ENCODE assay signal across 8 mouse cellular contexts in the genomic region with DNA sequence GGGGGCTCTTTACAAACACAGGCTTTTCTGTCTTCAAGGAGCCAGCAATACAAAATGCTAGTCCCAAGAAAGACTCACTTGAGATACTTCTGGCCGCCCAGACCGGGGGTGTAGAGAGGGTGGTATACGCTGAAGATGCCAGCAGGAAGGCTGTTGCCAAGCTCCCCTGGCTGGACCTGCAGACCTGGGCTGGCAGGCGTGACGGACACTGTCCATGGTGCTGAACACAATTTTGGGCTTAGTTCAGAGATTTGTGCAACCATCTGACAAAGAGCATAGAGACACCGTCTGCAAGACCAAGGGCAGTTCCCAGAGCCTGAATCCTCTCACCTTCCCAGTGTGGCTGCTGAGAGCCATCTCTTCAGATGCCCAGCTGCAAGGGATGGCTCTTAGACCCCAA. TPM values are rescaled to one million over a fixed set of nuclear protein-coding genes. Genes with fewer than 3 reads are reported as not detected.
DNase-seq lines count a peak whose midpoint lies in the region; ATAC-seq and TF ChIP-seq lines count a peak whose summit lies in the region.

No protein-coding gene starts in this region.

- TF ChIP-seq CTCF in CH12.LX (conservative IDR thresholded peaks at IDR 0.05 in 1 of 2, IDR thresholded peaks at IDR 0.05 in 1 of 2; ENCODE audit: low read depth in 2 of 2, low read length in 2 of 2): no peak
- no peak for TF ChIP-seq CTCF in hindbrain, postnatal 0 days (IDR thresholded peaks at IDR 0.05; ENCODE audit: low read depth)

- H3K4me2 ChIP-seq in hindbrain, embryonic 12.5 days (replicated peaks): no peak overlapping the region
- H3K4me2 ChIP-seq in CH12.LX (ENCODE audit: insufficient read depth, low read depth, poor library complexity, severe bottlenecking): no peak overlapping the region
- H3K4me2 ChIP-seq in hindbrain, postnatal 0 days (ENCODE audit: low read depth, low read length): no peak overlapping the region

- dilution Hi-C loops in CH12.LX (cut with MboI; ENCODE audit: extremely low pct_ligation_motif_present, extremely low pct_unique_long_range_greater_than_20kb, low sequenced_read_pairs): no loop called here

- no peaks in the 10 kb centered on the region for H3K9me3 ChIP-seq in hindbrain, embryonic 10.5 days
- no peaks in the 10 kb centered on the region for H3K9me3 ChIP-seq in hindbrain, embryonic 12.5 days (replicated peaks)
- no peaks in the 10 kb centered on the region for H3K9me3 ChIP-seq in CH12.LX (replicated peaks; ENCODE audit: low read length)
- H3K9me3 ChIP-seq in hindbrain, postnatal 0 days (ENCODE audit: low read length): no peaks in the 10 kb centered on the region

- H3K27ac ChIP-seq in hindbrain, embryonic 10.5 days: no peak overlapping the region
- no peak overlapping the region for H3K27ac ChIP-seq in hindbrain, embryonic 12.5 days
- no peak overlapping the region for H3K27ac ChIP-seq in CH12.LX (ENCODE audit: insufficient read depth, low read depth)
- no peak overlapping the region for H3K27ac ChIP-seq in hindbrain, postnatal 0 days

- ATAC-seq in hindbrain, embryonic 12.5 days (ENCODE audit: low FRiP score): no peak
- no peak for ATAC-seq in hindbrain, postnatal 0 days

- in situ Hi-C loops in CH12.LX (cut with MboI; ENCODE audit: low pct_ligation_motif_present, low pct_unique_long_range_greater_than_20kb, low sequenced_read_pairs): no loop called here

- H3K27me3 ChIP-seq in hindbrain, embryonic 10.5 days (ENCODE audit: insufficient read depth, poor library complexity, severe bottlenecking): no peaks in the 10 kb centered on the region
- H3K27me3 ChIP-seq in hindbrain, embryonic 12.5 days: no peaks in the 10 kb centered on the region; the same call in 1 of the 2 replicates
- H3K27me3 ChIP-seq in CH12.LX (replicated peaks): peaks cover 31% of the 10 kb centered on the region
- H3K27me3 ChIP-seq in hindbrain, postnatal 0 days (ENCODE audit: insufficient read depth, low read length): no peaks in the 10 kb centered on the region

- H3K4me3 ChIP-seq in hindbrain, embryonic 10.5 days: no peak overlapping the region
- H3K4me3 ChIP-seq in hindbrain, embryonic 12.5 days: no peak overlapping the region
- H3K4me3 ChIP-seq in CH12.LX (replicated peaks in 1 of 3; ENCODE audit: low read depth in 2 of 3, low read length in 2 of 3, poor library complexity in 1 of 3): no peak overlapping the region
- H3K4me3 ChIP-seq in hindbrain, postnatal 0 days (ENCODE audit: low read length): no peak overlapping the region

- H3K9ac ChIP-seq in hindbrain, embryonic 12.5 days: no peak overlapping the region
- no peak overlapping the region for H3K9ac ChIP-seq in CH12.LX (ENCODE audit: insufficient read depth, low read depth)
- H3K9ac ChIP-seq in hindbrain, postnatal 0 days (replicated peaks; ENCODE audit: low read length): no peak overlapping the region

- WGBS in hindbrain, embryonic 10.5 days: 34% methylated on average over 6 of the region's 6 CpGs
- 24% methylated on average over 6 of the region's 6 CpGs for WGBS in hindbrain, embryonic 12.5 days
- WGBS in hindbrain, postnatal 0 days: 23% methylated on average over 6 of the region's 6 CpGs

- no peak for TF ChIP-seq POLR2A in CH12.LX (IDR thresholded peaks at IDR 0.05; ENCODE audit: low read depth, low read length)

- H3K79me2 ChIP-seq in CH12.LX (replicated peaks; ENCODE audit: control insufficient read depth, extremely low read depth, insufficient read depth, poor library complexity, severe bottlenecking): no peaks in the 10 kb centered on the region

- H3K36me3 ChIP-seq in hindbrain, embryonic 10.5 days: no peaks in the 10 kb centered on the region
- H3K36me3 ChIP-seq in hindbrain, embryonic 12.5 days: no peaks in the 10 kb centered on the region
- no peaks in the 10 kb centered on the region for H3K36me3 ChIP-seq in CH12.LX (replicated peaks in 1 of 2; ENCODE audit: control insufficient read depth in 1 of 2, insufficient read depth in 1 of 2, low read length in 1 of 2)
- peaks cover 5% of the 10 kb centered on the region; the same call in 1 of the 2 replicates for H3K36me3 ChIP-seq in hindbrain, postnatal 0 days (ENCODE audit: insufficient read depth, low read length)

- peak; percentile 65 for DNase-seq in hindbrain, embryonic 10.5 days (ENCODE audit: low spot score)
- peak; percentile 60 for DNase-seq in CH12.LX (ENCODE audit: extremely low read depth)
- DNase-seq in adrenal gland, postnatal 14 days: peak; percentile 85
- peak; percentile 55 for DNase-seq in hindbrain, postnatal 0 days (ENCODE audit: low spot score)
- DNase-seq in lung, postnatal 4 days: peak; percentile 44 to 66
- no peak for DNase-seq in natural killer cell, adult 2 months (ENCODE audit: low spot score in 2 of 2)
- DNase-seq in right cerebral cortex, adult 18-20 months: no peak

- no peak for TF ChIP-seq EP300 in CH12.LX (IDR thresholded peaks at IDR 0.05; ENCODE audit: low read length)

- H3K4me1 ChIP-seq in hindbrain, embryonic 10.5 days (replicated peaks): peaks cover 18% of the 10 kb centered on the region
- no peaks in the 10 kb centered on the region for H3K4me1 ChIP-seq in hindbrain, embryonic 12.5 days
- H3K4me1 ChIP-seq in CH12.LX (ENCODE audit: control insufficient read depth in 1 of 2, insufficient read depth in 2 of 2): peaks cover 0 to 10% of the 10 kb centered on the region in 2 experiments; a peak in 2 of 4 replicates
- H3K4me1 ChIP-seq in hindbrain, postnatal 0 days (ENCODE audit: insufficient read depth, low read length): no peaks in the 10 kb centered on the region

- TF ChIP-seq RAD21 in CH12.LX (IDR thresholded peaks at IDR 0.05; ENCODE audit: low read depth, low read length): no peak

TF ChIP-seq in CH12.LX, 34 proteins besides CTCF, POLR2A, EP300 and RAD21:
- TF ChIP-seq ELF1 (IDR thresholded peaks at IDR 0.05; ENCODE audit: low read depth, low read length) (no peak), KAT2A (IDR thresholded peaks at IDR 0.05; ENCODE audit: insufficient replicate concordance, low read length) (no peak), USF1 (IDR thresholded peaks at IDR 0.05; ENCODE audit: low read depth, low read length) (no peak), RCOR1 (conservative IDR thresholded peaks at IDR 0.05; ENCODE audit: low read depth, low read length) (no peak), MXI1 (IDR thresholded peaks at IDR 0.05; ENCODE audit: low read depth, low read length) (peak; percentile 61; the same call in 1 of the 2 replicates), ZNF384 (IDR thresholded peaks at IDR 0.05; ENCODE audit: low read depth, low read length) (no peak), CHD2 (IDR thresholded peaks at IDR 0.05; ENCODE audit: low read length) (no peak), TBP (conservative IDR thresholded peaks at IDR 0.05; ENCODE audit: low read depth, low read length) (no peak), CHD1 (IDR thresholded peaks at IDR 0.05; ENCODE audit: low read depth, low read length) (no peak), PAX5 (IDR thresholded peaks at IDR 0.05; ENCODE audit: low read length) (peak; percentile 87), BHLHE40 (IDR thresholded peaks at IDR 0.05; ENCODE audit: low read depth, low read length) (no peak), HCFC1 (IDR thresholded peaks at IDR 0.05; ENCODE audit: low read depth, low read length) (no peak), SIN3A (IDR thresholded peaks at IDR 0.05; ENCODE audit: low read length) (no peak)

RNA-seq across cellular contexts. Expression of a gene that starts 18.4 kb away (rescaled TPM):
- 0.70 and 1.1 TPM in 2 replicates for polyA plus RNA-seq in hindbrain, embryonic 10.5 days (2016; fragmentation: Nextera tagmentation; extraction: Ambion mirVana)
- polyA plus RNA-seq in hindbrain, embryonic 12.5 days (2016; fragmentation: Nextera tagmentation; extraction: Ambion mirVana): 1.8 and 2.7 TPM in 2 replicates
- total RNA-seq in CH12.LX (2012; rRNA removed): not detected in 2 replicates
- not detected in 2 replicates for total RNA-seq in CH12.LX (2014; rRNA removed)
- 0.04 TPM in 1 of 2 replicates, not detected in the other for polyA plus RNA-seq in CH12.LX (2012; ENCODE audit: insufficient read length, low read depth)
- total RNA-seq in adrenal gland, postnatal 14 days (2021): 0.56 and 0.68 TPM in 2 replicates
- 33.6 and 38.6 TPM in 2 replicates for total RNA-seq in hindbrain, postnatal 0 days (2014; rRNA removed)
- polyA plus RNA-seq in hindbrain, postnatal 0 days (2015; fragmentation: Nextera tagmentation; extraction: Ambion mirVana): 3.3 and 3.5 TPM in 2 replicates

Comparison
In these comparisons a context has a peak if more than half of its experiments do, and no peak if none do; other contexts are left out.
1. DNase-seq: peak in hindbrain, embryonic 10.5 days (single experiment), CH12.LX (single experiment), adrenal gland, postnatal 14 days (single experiment), hindbrain, postnatal 0 days (single experiment) and lung, postnatal 4 days (2 of 2); none in natural killer cell, adult 2 months (0 of 2) and right cerebral cortex, adult 18-20 months (single experiment).